Mouse (Mus musculus): ENCODE measurements around the gene Hs6st1. TPM values are rescaled to one million over a fixed set of nuclear protein-coding genes. Genes with fewer than 3 reads are reported as not detected.
A peak's percentile ranks its signal among the peaks of the same experiment; 100 is the strongest.

The Hs6st1 gene
- polyA plus RNA-seq, 1 experiment from 2014 or later, result 4.4 TPM

GRCm38 (mm10) chr1:36145050-36145449 lies 76.8 kb downstream of the Hs6st1 start:
- Histone ChIP-seq H3K4me1 (replicated peaks; ENCODE audit: control insufficient read depth, insufficient read depth, low read length) (no peaks in the 10 kb centered on the region), H3K9me3 (ENCODE audit: control insufficient read depth, low read length) (no peaks in the 10 kb centered on the region), H3K4me2 (ENCODE audit: low read depth, low read length) (no peak overlapping the region), H3K27me3 (ENCODE audit: control insufficient read depth, insufficient read depth, low read depth, low read length) (no peaks in the 10 kb centered on the region), H3K36me3 (ENCODE audit: control insufficient read depth, insufficient read depth, low read length) (peaks cover 33% of the 10 kb centered on the region), H3K9ac (ENCODE audit: low read length) (no peak overlapping the region), H3K27ac (ENCODE audit: low read length) (no peak overlapping the region), H3K4me3 (ENCODE audit: low read length) (no peak overlapping the region)
- WGBS, result 12% methylated on average over 1 of the region's 1 CpGs
- ATAC-seq (ENCODE audit: low read depth), result no peak

GRCm38 (mm10) chr1:36148809-36149208 lies 80.6 kb downstream of the Hs6st1 start:
- no peak overlapping the region for H3K9ac ChIP-seq (ENCODE audit: low read length)
- no peak overlapping the region for H3K4me3 ChIP-seq (ENCODE audit: low read length)
- no peaks in the 10 kb centered on the region for H3K9me3 ChIP-seq (ENCODE audit: control insufficient read depth, low read length)
- H3K36me3 ChIP-seq (ENCODE audit: control insufficient read depth, insufficient read depth, low read length), result peaks cover 35% of the 10 kb centered on the region
- 52% methylated on average over 2 of the region's 2 CpGs for WGBS
- no peak overlapping the region for H3K27ac ChIP-seq (ENCODE audit: low read length)
- ATAC-seq (ENCODE audit: low read depth), result no peak
- H3K4me2 ChIP-seq (ENCODE audit: low read depth, low read length), result no peak overlapping the region
- H3K27me3 ChIP-seq (ENCODE audit: control insufficient read depth, insufficient read depth, low read depth, low read length), result no peaks in the 10 kb centered on the region
- no peaks in the 10 kb centered on the region for H3K4me1 ChIP-seq (replicated peaks; ENCODE audit: control insufficient read depth, insufficient read depth, low read length)

- WGBS, result 42% methylated on average over 1 of the region's 1 CpGs
- Histone ChIP-seq H3K4me2 (ENCODE audit: low read depth, low read length) (no peak overlapping the region), H3K4me3 (ENCODE audit: low read length) (no peak overlapping the region), H3K27me3 (ENCODE audit: control insufficient read depth, insufficient read depth, low read depth, low read length) (no peaks in the 10 kb centered on the region), H3K4me1 (replicated peaks; ENCODE audit: control insufficient read depth, insufficient read depth, low read length) (no peaks in the 10 kb centered on the region), H3K9ac (ENCODE audit: low read length) (no peak overlapping the region), H3K36me3 (ENCODE audit: control insufficient read depth, insufficient read depth, low read length) (peaks cover 32% of the 10 kb centered on the region), H3K9me3 (ENCODE audit: control insufficient read depth, low read length) (no peaks in the 10 kb centered on the region), H3K27ac (ENCODE audit: low read length) (no peak overlapping the region)
- ATAC-seq (ENCODE audit: low read depth), result no peak
These were observed 81.2 kb downstream of the Hs6st1 start for GRCm38 (mm10) chr1:36149411-36149810.

Small RNA genes within 50 kb of the gene (microRNA-seq; reads per million reads assigned to microRNA genes)
- 2.4 reads per million, percentile 5 among the genes with 10 or more reads in this experiment for gene Mir6897

Other genes starting within 250 kb of the Hs6st1 start
- gene Uggt1, start 176.3 kb downstream of the Hs6st1 start, polyA plus RNA-seq (2015; fragmentation: Nextera tagmentation; extraction: Ambion mirVana), result 51.8 and 56.1 TPM in 2 replicates
- 7.5 and 7.7 TPM in 2 replicates for gene Neurl3, start 206.3 kb downstream of the Hs6st1 start, polyA plus RNA-seq (2015; fragmentation: Nextera tagmentation; extraction: Ambion mirVana)
- 9.1 and 10.9 TPM in 2 replicates for gene Arid5a, start 239.3 kb downstream of the Hs6st1 start, polyA plus RNA-seq (2015; fragmentation: Nextera tagmentation; extraction: Ambion mirVana)